Mouse (Mus musculus): ENCODE measurements around the gene Gm12166. TPM values are rescaled to one million over a fixed set of nuclear protein-coding genes. Genes with fewer than 3 reads are reported as not detected.

Gene Gm12166
- polyA plus RNA-seq, 1 experiment from 2014 or later, result 4.8 TPM

DNA sequence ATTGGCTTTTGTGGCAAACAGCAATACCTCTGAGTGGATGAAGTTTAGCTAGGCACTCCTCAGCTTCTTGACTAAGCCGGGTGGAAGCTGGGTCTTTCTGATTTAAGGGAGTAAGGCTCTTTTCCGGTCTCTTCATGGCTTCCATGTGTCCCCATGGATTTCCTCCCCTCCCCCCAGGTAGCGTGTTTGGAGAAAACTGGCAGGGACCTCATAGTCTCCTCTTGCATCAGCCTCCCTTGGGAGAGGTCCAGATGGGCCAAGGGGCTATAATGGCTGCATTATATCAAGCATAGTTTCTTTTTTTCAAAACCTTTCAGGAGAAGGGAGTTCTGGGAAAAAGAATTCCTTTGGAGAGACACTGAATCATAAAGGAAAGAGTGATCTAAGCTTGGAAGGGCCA lies 32.4 kb upstream of the Gm12166 start:
- 60% methylated on average over 3 of the region's 3 CpGs for WGBS
- Histone ChIP-seq H3K4me1 (peaks cover 96% of the 10 kb centered on the region), H3K27me3 (replicated peaks) (no peaks in the 10 kb centered on the region), H3K27ac (replicated peaks) (peak overlapping the region; percentile 82), H3K4me3 (no peak overlapping the region), H3K36me3 (peaks cover 60% of the 10 kb centered on the region), H3K4me2 (no peak overlapping the region), H3K9ac (no peak overlapping the region), H3K9me3 (no peaks in the 10 kb centered on the region)
- no peak for ATAC-seq (ENCODE audit: extremely low read depth, insufficient number of reproducible peaks, low FRiP score, low TSS enrichment)

DNA sequence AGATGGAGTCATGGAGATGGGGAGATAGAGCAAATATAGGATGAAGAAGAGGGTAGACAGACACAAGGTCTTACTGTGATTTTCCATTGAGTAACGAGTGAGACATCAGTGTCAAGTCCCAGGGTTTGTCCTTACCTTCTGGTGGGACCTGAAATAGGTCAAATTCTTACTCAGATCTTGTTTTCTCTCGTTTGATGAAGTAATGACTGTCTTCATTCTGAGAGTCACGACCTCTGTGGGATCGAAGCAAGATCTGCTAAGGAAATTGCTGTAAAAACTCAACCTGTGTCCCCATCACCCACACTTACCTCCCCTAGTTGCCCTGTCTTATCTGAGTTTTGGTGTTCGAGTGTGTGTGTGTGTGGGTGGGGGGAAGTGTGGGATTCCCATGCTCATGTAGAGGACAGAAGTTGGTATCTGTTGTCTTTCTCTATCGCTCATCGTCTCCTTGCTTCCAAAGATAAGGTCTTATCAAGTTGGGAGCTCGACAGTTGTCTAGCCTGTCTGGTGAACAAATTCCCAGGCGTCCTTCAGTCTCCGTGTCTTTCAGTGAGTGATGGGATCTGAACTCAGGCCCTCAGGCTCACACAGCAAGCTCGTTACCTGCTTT lies 31.8 kb upstream of the Gm12166 start:
- 44% methylated on average over 11 of the region's 11 CpGs for WGBS
- peaks cover 62% of the 10 kb centered on the region for H3K36me3 ChIP-seq
- H3K27ac ChIP-seq (replicated peaks), result peak overlapping the region; percentile 82
- H3K4me2 ChIP-seq, result no peak overlapping the region
- H3K9ac ChIP-seq, result no peak overlapping the region
- peaks cover 90% of the 10 kb centered on the region for H3K4me1 ChIP-seq
- no peak overlapping the region for H3K4me3 ChIP-seq
- no peaks in the 10 kb centered on the region for H3K27me3 ChIP-seq (replicated peaks)
- H3K9me3 ChIP-seq, result no peaks in the 10 kb centered on the region
- ATAC-seq (ENCODE audit: extremely low read depth, insufficient number of reproducible peaks, low FRiP score, low TSS enrichment), result no peak

GRCm38 (mm10) chr11:46083405-46083804 lies 31.3 kb upstream of the Gm12166 start:
- H3K4me3 ChIP-seq, result no peak overlapping the region
- no peak for ATAC-seq (ENCODE audit: extremely low read depth, insufficient number of reproducible peaks, low FRiP score, low TSS enrichment)
- 26% methylated on average over 3 of the region's 3 CpGs for WGBS
- H3K4me1 ChIP-seq, result peaks cover 85% of the 10 kb centered on the region
- H3K9me3 ChIP-seq, result no peaks in the 10 kb centered on the region
- H3K4me2 ChIP-seq, result no peak overlapping the region
- peaks cover 63% of the 10 kb centered on the region for H3K36me3 ChIP-seq
- H3K9ac ChIP-seq, result no peak overlapping the region
- H3K27me3 ChIP-seq (replicated peaks), result no peaks in the 10 kb centered on the region
- peak overlapping the region; percentile 82 for H3K27ac ChIP-seq (replicated peaks)

- H3K27ac ChIP-seq (replicated peaks), result peak overlapping the region; percentile 28; the same call in 1 of the 2 replicates
- WGBS, result 90% methylated on average over 2 of the region's 2 CpGs
Measured at GRCm38 (mm10) chr11:46081075-46081474, 29.0 kb upstream of the Gm12166 start.

GRCm38 (mm10) chr11:46077732-46078375 lies 25.7 kb upstream of the Gm12166 start:
- ATAC-seq (ENCODE audit: extremely low read depth, insufficient number of reproducible peaks, low FRiP score, low TSS enrichment), result no peak
- WGBS, result 39% methylated on average over 7 of the region's 7 CpGs
- H3K4me1 ChIP-seq, result peaks cover 74% of the 10 kb centered on the region

More at GRCm38 (mm10) chr11:46081075-46081474, 29.0 kb upstream of the Gm12166 start:
- Histone ChIP-seq H3K9ac (no peak overlapping the region), H3K9me3 (no peaks in the 10 kb centered on the region), H3K27me3 (replicated peaks) (no peaks in the 10 kb centered on the region), H3K36me3 (peaks cover 79% of the 10 kb centered on the region), H3K4me2 (no peak overlapping the region), H3K4me1 (peaks cover 80% of the 10 kb centered on the region), H3K4me3 (no peak overlapping the region)
- no peak for ATAC-seq (ENCODE audit: extremely low read depth, insufficient number of reproducible peaks, low FRiP score, low TSS enrichment)

GRCm38 (mm10) chr11:46077304-46077703 lies 25.2 kb upstream of the Gm12166 start:
- Histone ChIP-seq H3K27me3 (replicated peaks) (no peaks in the 10 kb centered on the region), H3K9me3 (no peaks in the 10 kb centered on the region), H3K4me2 (no peak overlapping the region), H3K4me3 (no peak overlapping the region), H3K36me3 (peaks cover 89% of the 10 kb centered on the region), H3K27ac (replicated peaks) (peak overlapping the region; percentile 46), H3K4me1 (peaks cover 74% of the 10 kb centered on the region), H3K9ac (no peak overlapping the region)
- WGBS, result 76% methylated on average over 5 of the region's 5 CpGs
- ATAC-seq (ENCODE audit: extremely low read depth, insufficient number of reproducible peaks, low FRiP score, low TSS enrichment), result no peak

More at GRCm38 (mm10) chr11:46077732-46078375, 25.7 kb upstream of the Gm12166 start:
- H3K4me2 ChIP-seq, result no peak overlapping the region
- H3K27ac ChIP-seq (replicated peaks), result peak overlapping the region; percentile 46
- no peaks in the 10 kb centered on the region for H3K27me3 ChIP-seq (replicated peaks)
- no peak overlapping the region for H3K9ac ChIP-seq
- no peaks in the 10 kb centered on the region for H3K9me3 ChIP-seq
- peaks cover 89% of the 10 kb centered on the region for H3K36me3 ChIP-seq
- H3K4me3 ChIP-seq, result no peak overlapping the region

DNA sequence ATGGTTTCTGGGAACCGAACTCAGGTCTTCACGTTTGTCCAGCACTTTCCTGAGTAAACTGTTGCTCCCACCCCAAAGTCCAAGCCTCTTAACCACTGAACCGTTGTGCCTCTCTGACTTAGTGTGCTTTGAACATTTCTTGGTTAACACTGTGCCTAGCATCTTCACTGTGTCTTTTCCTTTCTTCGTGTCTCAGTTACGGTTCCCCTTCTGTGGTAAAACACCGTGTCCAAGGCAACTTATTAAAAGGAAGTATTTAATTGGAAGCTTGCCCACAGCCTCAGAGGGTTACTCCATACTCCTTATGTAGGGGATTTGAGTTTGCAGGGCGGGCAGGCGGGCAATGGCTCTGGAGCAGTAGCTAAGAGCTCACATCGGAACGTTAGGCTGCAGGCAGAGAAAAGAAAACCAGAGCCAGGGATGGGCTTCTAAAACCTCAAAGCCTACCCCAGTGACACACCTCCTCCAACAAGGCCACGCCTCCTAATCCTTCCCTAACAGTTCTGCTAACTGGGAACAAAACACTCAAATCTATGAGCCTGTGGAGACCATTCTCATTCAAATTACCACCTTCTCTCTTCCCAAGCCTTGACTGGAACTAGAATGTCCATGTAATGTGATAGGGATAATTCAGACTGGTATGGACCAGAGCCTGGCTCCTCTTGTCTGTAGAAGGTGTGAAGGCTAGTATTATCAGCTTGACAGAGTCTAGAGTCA lies 24.5 kb upstream of the Gm12166 start:
- Histone ChIP-seq H3K27ac (replicated peaks) (peak overlapping the region; percentile 46), H3K27me3 (replicated peaks) (no peaks in the 10 kb centered on the region), H3K9me3 (no peaks in the 10 kb centered on the region), H3K36me3 (peaks cover 88% of the 10 kb centered on the region), H3K4me2 (no peak overlapping the region), H3K9ac (no peak overlapping the region), H3K4me1 (peaks cover 76% of the 10 kb centered on the region), H3K4me3 (no peak overlapping the region)
- WGBS, result 94% methylated on average over 11 of the region's 11 CpGs
- ATAC-seq (ENCODE audit: extremely low read depth, insufficient number of reproducible peaks, low FRiP score, low TSS enrichment), result no peak

DNA sequence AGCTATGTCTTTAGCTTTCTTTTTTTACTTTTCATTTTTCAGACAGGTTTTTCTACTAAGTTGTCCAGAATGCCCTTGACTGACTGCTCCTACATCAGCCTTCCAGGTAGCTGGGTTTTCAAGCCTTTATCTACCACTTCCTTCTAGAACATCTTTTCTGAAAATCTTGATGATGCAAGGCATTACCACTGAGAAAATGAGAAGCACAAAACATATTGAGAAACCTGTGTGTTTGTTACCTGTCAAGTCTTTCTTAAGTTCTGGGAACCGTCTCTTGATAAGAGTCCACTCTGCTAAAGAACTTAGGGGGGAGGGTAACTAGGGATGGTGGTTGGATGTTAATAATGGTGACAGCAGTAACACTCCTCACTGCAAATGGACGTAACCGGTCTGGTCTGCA lies 23.4 kb upstream of the Gm12166 start:
- no peaks in the 10 kb centered on the region for H3K27me3 ChIP-seq (replicated peaks)
- H3K9ac ChIP-seq, result no peak overlapping the region
- peaks cover 76% of the 10 kb centered on the region for H3K4me1 ChIP-seq
- WGBS, result 65% methylated on average over 3 of the region's 3 CpGs
- no peak for ATAC-seq (ENCODE audit: extremely low read depth, insufficient number of reproducible peaks, low FRiP score, low TSS enrichment)
- no peaks in the 10 kb centered on the region for H3K9me3 ChIP-seq
- no peak overlapping the region for H3K4me2 ChIP-seq
- peaks cover 91% of the 10 kb centered on the region for H3K36me3 ChIP-seq
- 0 out of 2 replicates have a peak overlapping the region, but pooled peaks have one; percentile 46 for H3K27ac ChIP-seq (replicated peaks)
- no peak overlapping the region for H3K4me3 ChIP-seq

- H3K4me3 ChIP-seq, result no peak overlapping the region
- 88% methylated on average over 16 of the region's 17 CpGs for WGBS
- no peak for ATAC-seq (ENCODE audit: extremely low read depth, insufficient number of reproducible peaks, low FRiP score, low TSS enrichment)
- no peaks in the 10 kb centered on the region for H3K27me3 ChIP-seq (replicated peaks)
- peaks cover 82% of the 10 kb centered on the region for H3K4me1 ChIP-seq
- H3K4me2 ChIP-seq, result no peak overlapping the region
- H3K27ac ChIP-seq (replicated peaks), result peak overlapping the region; percentile 77
- H3K9me3 ChIP-seq, result no peaks in the 10 kb centered on the region
- peaks cover 85% of the 10 kb centered on the region for H3K36me3 ChIP-seq
- H3K9ac ChIP-seq, result peak overlapping the region; percentile 45; the same call in 1 of the 2 replicates
Measured at GRCm38 (mm10) chr11:46073850-46074688, 21.9 kb upstream of the Gm12166 start.

DNA sequence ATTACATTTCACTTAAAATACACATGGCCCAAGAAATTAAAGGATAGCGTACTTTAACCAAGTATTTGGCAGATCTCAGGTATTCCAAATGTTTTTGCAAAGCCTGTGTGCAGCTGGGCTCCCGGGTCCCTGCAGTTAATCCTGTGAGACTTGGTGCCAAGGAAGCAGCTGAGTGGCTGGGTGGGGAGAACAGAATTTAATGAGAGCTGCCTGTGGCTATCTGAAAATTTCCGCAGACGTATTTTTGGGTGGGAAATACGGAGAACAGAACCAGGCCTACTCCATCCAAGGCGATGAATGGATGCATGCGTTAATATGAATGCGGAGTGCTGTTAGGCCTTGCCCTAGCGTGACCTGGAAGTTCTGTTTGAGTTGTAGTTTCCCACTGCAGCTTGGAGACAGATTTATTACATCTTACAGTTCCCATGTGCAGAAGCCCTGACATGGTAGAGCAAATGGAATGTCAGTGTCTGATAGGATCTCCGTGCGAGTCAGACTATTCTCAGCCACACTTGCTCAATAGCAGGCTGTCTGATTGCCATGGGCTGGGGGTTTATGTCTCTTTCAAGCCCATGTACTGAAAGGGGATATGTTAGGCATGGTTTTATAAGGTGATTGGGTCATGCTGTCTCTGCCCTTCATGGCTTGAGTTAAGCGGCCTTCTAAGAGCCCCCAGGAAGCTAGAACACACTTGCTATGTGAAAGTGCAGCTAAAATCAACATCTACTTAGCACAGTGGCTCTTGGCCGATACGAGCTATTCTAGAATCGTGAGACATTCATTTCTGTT lies 21.1 kb upstream of the Gm12166 start:
- Histone ChIP-seq H3K4me2 (no peak overlapping the region), H3K36me3 (peaks cover 81% of the 10 kb centered on the region), H3K27ac (replicated peaks) (peak overlapping the region; percentile 77), H3K4me3 (no peak overlapping the region), H3K4me1 (peaks cover 89% of the 10 kb centered on the region), H3K9me3 (no peaks in the 10 kb centered on the region), H3K9ac (peak overlapping the region; percentile 61), H3K27me3 (replicated peaks) (no peaks in the 10 kb centered on the region)
- no peak for ATAC-seq (ENCODE audit: extremely low read depth, insufficient number of reproducible peaks, low FRiP score, low TSS enrichment)
- 53% methylated on average over 15 of the region's 15 CpGs for WGBS

Data from heart, embryonic 13.5 days (tissue).